Mouse (Mus musculus) bone marrow macrophage, adult 2 months (primary cell): ENCODE measurements around the gene Fbxo47.

Experiments
- CTCF ChIP-seq: IDR thresholded peaks from 2 replicates; pipeline ENCODE4 v1.5.1; 2012; ENCODE audit warnings: low read depth, mild to moderate bottlenecking, low read length, moderate library complexity
- POLR2A ChIP-seq: IDR thresholded peaks from 2 replicates; pipeline ENCODE4 v1.6.1; 2012; ENCODE audit warnings: mild to moderate bottlenecking, low read depth, low read length, borderline replicate concordance

DNA sequence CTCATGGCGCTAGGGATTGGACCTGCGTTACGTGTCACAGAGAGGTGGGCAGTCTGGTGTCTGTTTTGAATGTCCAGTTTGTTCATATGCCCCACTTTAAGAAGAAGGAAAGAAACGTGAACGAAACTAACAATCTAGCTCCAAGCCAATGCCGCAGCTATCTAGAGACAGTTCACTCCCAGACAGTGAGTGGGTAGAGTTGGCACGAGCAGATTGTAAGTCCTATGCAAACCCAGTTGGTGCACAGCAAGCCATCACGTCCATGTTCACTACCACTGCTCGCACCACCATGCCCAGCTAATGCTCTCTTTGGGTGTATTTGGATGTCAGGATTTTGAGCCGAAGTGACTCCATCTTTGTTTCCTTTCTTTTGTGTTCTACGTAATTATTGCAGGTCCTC is 59.8 kb downstream of the Fbxo47 start:
- no peak for TF ChIP-seq CTCF
- TF ChIP-seq POLR2A, result no peak
